Mouse (Mus musculus) urinary bladder, postnatal 36 days (tissue): ENCODE measurements around the gene Zc3h12a.
A peak's percentile ranks its signal among the peaks of the same experiment; 100 is the strongest.

Experiments used
- DNase-seq, 2 experiments: peaks; one replicate each; pipeline ENCODE4 v3.0.0; 2022; ENCODE audit warnings: low spot score in 2 of 2, mixed read lengths in 1 of 2

The Zc3h12a gene

DNA sequence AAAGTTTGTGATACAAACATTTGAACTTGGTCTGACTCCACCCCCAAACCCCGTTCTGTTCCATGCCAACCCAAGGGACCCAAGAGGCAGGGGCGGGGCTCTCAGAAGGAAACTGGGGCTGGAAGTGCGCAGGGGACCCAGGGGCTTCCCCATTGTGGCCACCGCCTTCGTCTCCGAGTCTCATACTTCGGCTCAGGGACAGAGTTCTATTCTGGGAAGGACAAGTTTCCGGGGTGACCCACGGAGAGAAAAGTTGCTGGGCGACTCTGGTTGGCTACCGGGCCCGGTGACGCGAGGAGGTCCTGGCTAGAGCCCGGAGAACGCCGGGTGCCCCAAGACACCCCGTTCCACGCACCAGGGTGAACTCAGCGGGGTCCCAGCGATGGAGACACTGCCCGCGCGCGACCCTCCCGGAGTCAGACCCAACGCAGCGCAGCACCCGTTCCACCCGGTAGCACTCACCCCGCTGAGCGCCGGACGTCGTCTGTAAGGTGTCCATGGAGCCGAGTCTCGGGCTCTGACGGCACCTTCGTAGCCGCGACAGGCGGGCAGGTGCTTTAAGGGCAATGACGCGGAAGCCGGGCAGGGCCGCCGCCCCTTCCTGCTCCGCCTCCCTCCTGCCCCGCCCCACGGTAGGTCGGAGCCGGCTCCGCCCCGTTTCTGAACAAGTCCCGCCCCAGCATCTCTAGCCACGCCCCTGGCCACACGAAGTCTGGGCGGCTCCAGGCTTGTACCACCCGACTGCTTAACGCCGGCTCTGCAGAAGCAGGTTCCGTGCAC lies at the start of gene Zc3h12a:
Gene Zc3h12a, minus strand, starts transcription at position 536 of the 780 bp plus-strand sequence.
- DNase-seq, result peak; percentile 92 to 93

GRCm38 (mm10) chr4:125176639-125177165 lies 49.1 kb upstream of the Zc3h12a start:
- no peak for DNase-seq

GRCm38 (mm10) chr4:125176190-125176589 lies 48.5 kb upstream of the Zc3h12a start:
- DNase-seq, result no peak

DNA sequence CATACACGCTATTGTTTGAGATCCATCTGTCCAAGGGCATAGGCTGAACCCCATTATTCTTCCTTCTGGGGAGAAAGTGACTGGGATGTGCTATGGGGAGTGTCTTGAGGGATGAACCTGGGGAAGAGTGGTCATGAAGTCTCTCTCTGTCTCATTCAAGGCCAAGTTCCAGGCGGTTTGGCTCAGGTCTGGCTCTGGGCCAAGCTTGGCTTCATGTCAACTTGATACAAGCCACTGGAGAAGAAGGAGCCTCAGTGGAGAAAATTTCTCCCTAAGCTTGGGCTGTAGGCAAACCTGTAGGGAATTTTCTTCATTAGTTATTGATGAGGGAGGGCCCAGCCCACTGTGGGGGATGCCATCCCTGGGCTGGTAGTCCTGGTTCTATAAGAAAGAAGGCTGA lies 48.0 kb upstream of the Zc3h12a start:
- peak in 1 of 2 experiments; percentile 15 for DNase-seq

DNA sequence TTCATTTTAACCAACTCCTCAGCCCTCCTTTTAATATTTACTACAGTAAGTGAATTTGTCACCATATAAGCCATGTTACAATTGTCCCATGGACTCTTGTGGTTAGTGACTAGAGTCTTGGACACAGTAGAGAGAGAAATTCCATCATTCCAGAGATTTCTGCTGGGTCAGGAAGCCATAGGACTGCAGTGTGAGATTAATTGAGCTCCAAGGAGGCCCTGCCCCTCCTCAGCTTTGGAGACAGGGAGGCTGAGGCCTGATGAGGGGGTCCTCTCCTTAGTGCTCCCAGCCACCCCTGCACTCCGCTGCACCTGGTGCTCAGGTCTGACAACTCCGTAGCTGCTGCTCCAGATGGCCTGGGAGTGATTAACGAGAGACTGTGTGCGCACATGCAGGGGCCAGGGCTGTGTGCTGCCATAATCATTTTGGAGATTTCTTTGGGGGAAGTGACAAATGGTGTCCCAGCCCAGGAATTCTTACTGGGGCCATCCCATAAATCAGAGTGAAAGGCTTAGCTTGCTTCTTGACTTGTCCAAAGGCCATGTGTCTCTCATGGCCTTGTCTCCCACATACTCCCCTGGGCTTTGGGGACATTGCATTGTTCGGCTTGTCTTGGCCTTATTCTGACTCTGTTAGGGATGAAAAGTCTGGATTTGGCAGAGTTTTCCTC lies 47.0 kb upstream of the Zc3h12a start:
- no peak for DNase-seq

GRCm38 (mm10) chr4:125173150-125173549 lies 45.5 kb upstream of the Zc3h12a start:
- no peak for DNase-seq

DNA sequence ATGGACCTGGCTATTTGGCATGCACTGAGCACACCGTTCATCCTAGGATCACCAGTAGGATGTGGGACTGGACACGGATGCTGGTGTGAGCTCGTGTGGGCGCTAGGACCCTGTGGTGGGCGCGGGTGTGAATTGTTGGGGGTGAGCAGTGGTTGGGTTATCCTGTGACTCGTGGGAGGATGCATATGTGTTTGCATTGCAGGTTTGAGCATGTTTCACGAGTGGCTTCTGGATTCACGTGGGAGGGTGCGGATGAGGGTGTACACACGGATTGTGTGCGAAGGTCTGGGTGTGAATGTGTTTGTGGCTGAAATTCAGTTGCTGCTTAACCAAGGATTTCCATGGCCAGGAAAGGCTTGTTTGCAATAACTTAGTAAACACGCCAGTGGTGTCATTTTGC lies 45.1 kb upstream of the Zc3h12a start:
- no peak for DNase-seq

DNA sequence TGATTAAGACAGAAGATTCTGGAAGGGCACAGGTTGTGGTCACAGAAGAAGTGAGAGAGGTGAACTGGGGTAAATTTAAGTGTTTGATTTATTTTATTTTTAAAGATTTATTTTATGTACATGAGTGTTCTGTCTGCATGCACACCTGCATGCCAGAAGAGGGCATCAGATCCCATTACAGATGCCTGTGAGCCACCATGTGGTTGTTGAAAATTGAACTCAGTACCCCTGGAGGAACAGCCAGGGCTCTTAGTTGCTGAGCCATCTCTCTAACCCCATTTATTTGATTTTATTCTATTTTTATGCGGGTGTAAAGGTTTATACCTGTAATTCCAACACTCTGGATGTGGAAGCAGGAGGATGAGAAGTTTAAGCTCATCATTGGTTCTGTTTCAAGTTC lies 40.1 kb upstream of the Zc3h12a start:
- no peak for DNase-seq

GRCm38 (mm10) chr4:125164861-125165260 lies 37.2 kb upstream of the Zc3h12a start:
- DNase-seq, result no peak

- DNase-seq, result no peak
Measured at GRCm38 (mm10) chr4:125162701-125163100, 35.1 kb upstream of the Zc3h12a start.

DNA sequence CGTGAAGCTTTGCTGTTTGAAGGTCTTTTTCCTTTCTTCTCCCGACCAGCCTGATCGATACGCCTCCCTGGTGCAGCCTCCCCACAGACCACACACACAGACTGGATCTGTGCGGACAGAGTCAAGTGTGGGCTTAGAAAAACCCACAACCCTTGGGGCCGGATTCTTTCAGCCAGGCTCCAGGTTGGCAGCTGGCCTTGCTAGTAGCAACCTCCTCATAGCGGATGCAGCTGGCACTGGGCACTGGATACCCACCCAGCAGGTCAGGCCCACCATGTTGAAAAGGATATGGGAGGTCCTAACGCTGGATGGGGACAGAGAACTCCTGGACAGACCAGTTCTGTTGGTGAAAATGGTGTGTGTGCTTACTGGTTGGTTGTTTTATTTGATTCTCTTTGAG lies 33.8 kb upstream of the Zc3h12a start:
- DNase-seq, result no peak

GRCm38 (mm10) chr4:125160951-125161331 lies 33.3 kb upstream of the Zc3h12a start:
- no peak for DNase-seq

DNA sequence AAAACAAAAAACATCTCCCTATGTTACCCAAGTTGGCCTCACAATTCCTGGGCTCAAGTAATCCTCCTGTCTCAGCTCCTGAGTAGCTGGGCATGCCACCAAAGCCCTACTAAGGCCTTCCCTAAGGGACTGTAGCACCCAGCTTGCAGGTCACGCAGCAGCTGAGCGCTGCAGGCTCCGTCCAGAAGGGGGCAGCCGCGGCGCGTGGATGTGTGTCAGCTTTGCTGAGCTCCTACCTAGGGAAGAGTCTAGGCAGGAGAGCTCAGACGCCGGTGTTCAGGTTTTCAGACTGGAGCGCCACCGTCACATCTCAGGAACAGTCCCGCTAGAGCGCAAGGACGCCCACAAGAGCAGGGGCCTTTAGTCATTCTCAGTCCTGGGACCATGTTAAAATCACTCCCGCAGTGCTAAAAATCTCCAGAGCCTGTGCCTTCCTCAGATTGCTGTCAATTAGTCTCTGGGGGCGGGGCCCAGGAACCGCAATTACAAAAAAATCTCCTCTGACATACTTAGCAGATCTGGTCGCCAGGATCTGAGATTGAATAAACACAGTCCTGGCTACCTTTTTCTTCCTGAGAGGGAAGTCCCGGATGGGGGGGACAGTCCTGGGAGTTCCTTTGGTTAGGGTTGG lies 32.8 kb upstream of the Zc3h12a start:
- peak; percentile 85 to 86 for DNase-seq

- DNase-seq, result no peak
Measured at GRCm38 (mm10) chr4:125158581-125159317, 31.1 kb upstream of the Zc3h12a start.

- DNase-seq, result no peak
Measured at GRCm38 (mm10) chr4:125158081-125158480, 30.4 kb upstream of the Zc3h12a start.

- DNase-seq, result no peak
Measured at GRCm38 (mm10) chr4:125157322-125157721, 29.7 kb upstream of the Zc3h12a start.

DNA sequence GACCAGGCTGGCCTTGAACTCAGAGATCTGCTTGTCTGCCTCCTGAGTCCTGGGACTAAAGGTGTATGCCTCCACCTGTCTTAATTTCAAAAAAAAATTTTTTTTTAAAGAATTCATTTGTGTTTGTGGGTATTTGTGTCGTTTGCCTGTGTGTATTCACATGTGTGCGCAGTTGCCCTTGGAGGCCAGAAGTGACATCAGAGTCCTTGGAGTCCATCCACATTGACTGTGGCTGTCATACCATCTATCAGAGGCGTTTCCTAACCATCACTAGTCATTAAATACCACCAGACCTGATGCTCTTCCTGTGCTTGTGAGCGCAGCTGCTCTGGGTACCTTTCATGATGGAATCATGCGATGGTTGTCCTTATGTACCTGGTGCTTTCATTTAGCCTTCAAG lies 28.0 kb upstream of the Zc3h12a start:
- no peak for DNase-seq

DNA sequence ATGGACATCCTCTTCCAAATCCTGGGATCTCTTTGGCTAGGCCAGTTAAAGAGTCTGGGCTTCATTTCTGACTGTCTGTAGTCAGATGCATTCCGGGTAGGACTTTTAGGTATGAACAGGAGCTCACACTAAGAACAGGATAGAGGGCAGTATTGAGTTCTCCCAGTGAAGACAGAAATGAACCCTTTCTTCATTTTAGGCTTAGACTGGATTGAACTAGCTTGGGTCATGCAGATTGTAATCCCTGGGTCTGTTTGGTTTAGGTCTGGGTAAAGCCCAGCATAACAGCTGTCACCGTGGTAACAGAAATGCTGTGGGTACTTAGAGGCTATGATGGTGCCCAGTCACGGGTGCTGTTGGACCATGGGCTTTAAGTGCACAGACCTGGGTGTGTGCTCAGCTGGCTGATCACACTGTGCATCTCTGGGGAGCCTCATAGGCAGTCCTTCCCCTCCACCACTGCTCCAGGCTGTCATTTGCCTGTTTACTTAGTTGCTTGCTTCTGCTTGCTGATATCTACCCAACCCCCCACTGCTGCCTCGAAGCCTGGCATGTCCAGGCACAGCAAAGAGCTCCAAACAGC lies 26.1 kb upstream of the Zc3h12a start:
- DNase-seq, result no peak

DNA sequence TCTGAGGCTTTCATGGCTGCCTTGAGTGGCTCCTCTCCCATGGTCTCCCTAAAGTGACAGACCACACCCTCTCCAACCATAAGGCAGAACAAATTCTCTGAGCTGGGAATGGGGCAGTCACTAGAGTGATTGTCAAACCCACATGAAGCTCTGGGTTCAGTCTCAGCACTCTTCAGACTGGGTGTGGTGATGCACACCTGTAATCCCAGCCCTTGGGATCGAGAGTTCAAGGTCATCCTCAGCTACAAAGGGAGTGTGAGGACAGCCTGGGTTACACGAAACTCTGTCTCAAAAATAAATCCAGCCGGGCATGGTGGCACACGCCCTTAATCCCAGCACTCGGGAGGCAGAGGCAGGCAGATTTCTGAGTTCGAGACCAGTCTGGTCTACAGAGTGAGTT lies 24.8 kb upstream of the Zc3h12a start:
- DNase-seq, result no peak

GRCm38 (mm10) chr4:125149460-125149859 lies 21.8 kb upstream of the Zc3h12a start:
- DNase-seq, result no peak

GRCm38 (mm10) chr4:125147970-125148369 lies 20.3 kb upstream of the Zc3h12a start:
- no peak for DNase-seq
